Mouse (Mus musculus): Measurements from ENCODE around the gene Map6. TPM values are rescaled to one million over a fixed set of nuclear protein-coding genes. Genes with fewer than 3 reads are reported as not detected.

Map6 gene
- total RNA-seq, 2 experiments from 2014 or later, result 15.7 to 19.9 TPM

GRCm38 (mm10) chr7:99263509-99263908 is 3.7 kb upstream of the Map6 start:
- DNase-seq (ENCODE audit: low spot score in 2 of 2), result no peak

- no peak for DNase-seq (ENCODE audit: low spot score in 2 of 2)
Observed at GRCm38 (mm10) chr7:99264597-99264996, 2.6 kb upstream of the Map6 start.

GRCm38 (mm10) chr7:99267897-99268505 is 754 bp downstream of the Map6 start:
- no peak for DNase-seq (ENCODE audit: low spot score in 2 of 2)

GRCm38 (mm10) chr7:99268506-99268900 is 1.3 kb downstream of the Map6 start:
- no peak for DNase-seq (ENCODE audit: low spot score in 2 of 2)

- DNase-seq (ENCODE audit: low spot score in 2 of 2), result no peak
Observed at GRCm38 (mm10) chr7:99268951-99269945, 2.0 kb downstream of the Map6 start.

GRCm38 (mm10) chr7:99271630-99272029 is 4.4 kb downstream of the Map6 start:
- DNase-seq (ENCODE audit: low spot score in 2 of 2), result no peak

- DNase-seq (ENCODE audit: low spot score in 2 of 2), result no peak
Observed at GRCm38 (mm10) chr7:99275131-99275530, 7.9 kb downstream of the Map6 start.

GRCm38 (mm10) chr7:99276679-99277078 is 9.4 kb downstream of the Map6 start:
- no peak for DNase-seq (ENCODE audit: low spot score in 2 of 2)

- no peak for DNase-seq (ENCODE audit: low spot score in 2 of 2)
Observed at GRCm38 (mm10) chr7:99278309-99278708, 11.1 kb downstream of the Map6 start.

- no peak for DNase-seq (ENCODE audit: low spot score in 2 of 2)
Observed at GRCm38 (mm10) chr7:99279586-99279985, 12.3 kb downstream of the Map6 start.

- DNase-seq (ENCODE audit: low spot score in 2 of 2), result no peak
Observed at GRCm38 (mm10) chr7:99287287-99287686, 20.0 kb downstream of the Map6 start.

GRCm38 (mm10) chr7:99290008-99290407 is 22.8 kb downstream of the Map6 start:
- no peak for DNase-seq (ENCODE audit: low spot score in 2 of 2)

- no peak for DNase-seq (ENCODE audit: low spot score in 2 of 2)
Observed at GRCm38 (mm10) chr7:99290925-99291324, 23.7 kb downstream of the Map6 start.

GRCm38 (mm10) chr7:99294198-99294780 is 27.0 kb downstream of the Map6 start:
- DNase-seq (ENCODE audit: low spot score in 2 of 2), result no peak

- no peak for DNase-seq (ENCODE audit: low spot score in 2 of 2)
Observed at GRCm38 (mm10) chr7:99295104-99295503, 27.9 kb downstream of the Map6 start.

GRCm38 (mm10) chr7:99300650-99301175 is 33.5 kb downstream of the Map6 start:
- no peak for DNase-seq (ENCODE audit: low spot score in 2 of 2)

- no peak for DNase-seq (ENCODE audit: low spot score in 2 of 2)
Observed at GRCm38 (mm10) chr7:99304029-99304428, 36.8 kb downstream of the Map6 start.

GRCm38 (mm10) chr7:99304949-99305372 is 37.7 kb downstream of the Map6 start:
- DNase-seq (ENCODE audit: low spot score in 2 of 2), result peak; percentile 56 to 75

GRCm38 (mm10) chr7:99305688-99306087 is 38.4 kb downstream of the Map6 start:
- DNase-seq (ENCODE audit: low spot score in 2 of 2), result no peak

- DNase-seq (ENCODE audit: low spot score in 2 of 2), result no peak
Observed at GRCm38 (mm10) chr7:99306640-99307039, 39.4 kb downstream of the Map6 start.

GRCm38 (mm10) chr7:99311433-99311832 is 44.2 kb downstream of the Map6 start:
- DNase-seq (ENCODE audit: low spot score in 2 of 2), result no peak

GRCm38 (mm10) chr7:99312058-99312457 is 44.8 kb downstream of the Map6 start:
- DNase-seq (ENCODE audit: low spot score in 2 of 2), result no peak
